Mouse (Mus musculus) neural tube, embryonic 12.5 days (tissue): ENCODE data around the gene Osgin1. TPM values are rescaled to one million over a fixed set of nuclear protein-coding genes. Genes with fewer than 3 reads are reported as not detected.

ENCODE experiments used
- ATAC-seq: fragments of 200-750 bp; cut with Nextera tagmentation; 2 replicates; pipeline ENCODE4 v1.8.0; 2017; ENCODE audit warnings: low read depth, mild to moderate bottlenecking, moderate TSS enrichment, moderate library complexity; ENCODE audit not compliant: low FRiP score
- H3K27ac ChIP-seq: fragments of 300-500 bp; sonication (generic); 2 replicates; pipeline ENCODE4 v1.5.1; 2016
- H3K27me3 ChIP-seq: fragments of 300-500 bp; sonication (generic); replicated peaks from 2 replicates; pipeline ENCODE4 v1.6.1; 2016; ENCODE audit warnings: mild to moderate bottlenecking
- H3K36me3 ChIP-seq: fragments of 300-500 bp; sonication (generic); 2 replicates; pipeline ENCODE4 v1.6.1; 2016; ENCODE audit warnings: mild to moderate bottlenecking
- H3K4me1 ChIP-seq: fragments of 300-500 bp; sonication (generic); 2 replicates; pipeline ENCODE4 v1.6.1; 2016
- H3K4me2 ChIP-seq: fragments of 300-500 bp; sonication (generic); replicated peaks from 2 replicates; pipeline ENCODE4 v1.6.1; 2016; ENCODE audit warnings: mild to moderate bottlenecking
- H3K4me3 ChIP-seq: fragments of 300-500 bp; sonication (generic); 2 replicates; pipeline ENCODE4 v1.5.1; 2016
- H3K9ac ChIP-seq: fragments of 300-500 bp; sonication (generic); 2 replicates; pipeline ENCODE4 v1.6.1; 2016; ENCODE audit warnings: mild to moderate bottlenecking
- H3K9me3 ChIP-seq: fragments of 300-500 bp; sonication (generic); 2 replicates; pipeline ENCODE4 v1.6.1; 2016; ENCODE audit warnings: mild to moderate bottlenecking
- WGBS: fragments of 180-500 bp; shearing (Covaris S2); methylation state at CpG from one replicate; pipeline ENCODE4 v1.1.7; 2016; 5-methylcytosine and 5-hydroxymethylcytosine counted together
- polyA plus RNA-seq: library from polyadenylated mRNA; unstranded; fragments of >200 nt; fragmentation: Nextera tagmentation; extraction: Ambion mirVana; gene quantifications from 2 replicates; pipeline ENCODE4 v1.2.1, GENCODE M21; 2016

Gene Osgin1
- polyA plus RNA-seq, 1 experiment from 2014 or later = 0.13 TPM

DNA sequence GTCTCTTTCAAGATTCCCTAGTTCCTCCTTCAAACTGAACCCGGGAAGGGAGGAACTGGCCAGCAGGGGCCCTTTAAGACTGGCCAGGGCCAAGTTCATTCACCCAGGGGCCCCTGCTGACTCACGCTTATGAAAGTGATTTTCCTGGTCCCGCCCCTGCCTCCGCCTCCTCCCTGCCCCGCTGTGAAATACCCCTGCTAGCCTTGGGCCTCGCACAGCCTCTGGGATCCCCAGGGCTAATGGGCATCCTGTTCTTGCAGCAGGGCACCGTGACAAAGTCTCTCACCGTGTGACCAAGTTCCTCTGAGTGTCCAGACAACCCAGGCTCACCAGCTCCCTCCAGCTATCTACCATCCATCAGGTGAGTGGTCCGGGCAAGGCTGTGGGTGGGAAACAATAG, 3.0 kb downstream of the Osgin1 start:
- Histone ChIP-seq H3K4me3 (no peak overlapping the region), H3K9me3 (no peaks in the 10 kb centered on the region), H3K27me3 (no peaks in the 10 kb centered on the region), H3K4me2 (no peak overlapping the region), H3K36me3 (no peaks in the 10 kb centered on the region), H3K27ac (no peak overlapping the region), H3K9ac (no peak overlapping the region), H3K4me1 (peaks cover 12% of the 10 kb centered on the region; the same call in 1 of the 2 replicates)
- ATAC-seq = no peak
- WGBS = 17% methylated on average over 9 of the region's 9 CpGs

DNA sequence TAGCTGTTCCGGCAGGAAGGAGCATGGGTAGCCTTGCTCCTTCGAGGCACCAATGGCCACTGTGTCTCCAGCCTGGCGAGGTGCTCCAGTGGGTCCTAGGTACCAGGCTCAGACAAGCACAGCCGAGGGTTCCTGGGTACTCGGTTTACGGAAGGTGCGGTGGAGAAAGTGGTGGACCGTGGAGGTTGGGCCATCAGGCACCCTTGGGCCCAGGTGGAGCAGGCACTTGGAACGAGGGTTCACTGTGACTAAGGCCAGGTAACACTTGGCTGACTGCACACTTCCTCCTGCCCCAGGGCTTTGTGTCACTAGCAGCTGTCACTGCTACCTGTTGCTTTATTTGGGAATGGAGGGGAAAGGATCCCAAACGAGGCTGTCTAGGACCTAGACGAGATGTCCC, 3.6 kb downstream of the Osgin1 start:
- no peak overlapping the region for H3K27ac ChIP-seq
- WGBS = 77% methylated on average over 11 of the region's 11 CpGs

GRCm38 (mm10) chr8:119438876-119439275, 5.0 kb downstream of the Osgin1 start:
- Histone ChIP-seq H3K4me1 (peaks cover 12% of the 10 kb centered on the region; the same call in 1 of the 2 replicates), H3K4me3 (no peak overlapping the region), H3K9ac (no peak overlapping the region), H3K36me3 (no peaks in the 10 kb centered on the region), H3K27ac (no peak overlapping the region), H3K4me2 (no peak overlapping the region), H3K9me3 (no peaks in the 10 kb centered on the region), H3K27me3 (no peaks in the 10 kb centered on the region)
- WGBS = 80% methylated on average over 6 of the region's 6 CpGs
- ATAC-seq = no peak

More for the DNA sequence above, 3.6 kb downstream of the Osgin1 start:
- Histone ChIP-seq H3K4me1 (peaks cover 12% of the 10 kb centered on the region; the same call in 1 of the 2 replicates), H3K27me3 (no peaks in the 10 kb centered on the region), H3K4me2 (no peak overlapping the region), H3K36me3 (no peaks in the 10 kb centered on the region), H3K9ac (no peak overlapping the region), H3K9me3 (no peaks in the 10 kb centered on the region), H3K4me3 (no peak overlapping the region)
- ATAC-seq = no peak

DNA sequence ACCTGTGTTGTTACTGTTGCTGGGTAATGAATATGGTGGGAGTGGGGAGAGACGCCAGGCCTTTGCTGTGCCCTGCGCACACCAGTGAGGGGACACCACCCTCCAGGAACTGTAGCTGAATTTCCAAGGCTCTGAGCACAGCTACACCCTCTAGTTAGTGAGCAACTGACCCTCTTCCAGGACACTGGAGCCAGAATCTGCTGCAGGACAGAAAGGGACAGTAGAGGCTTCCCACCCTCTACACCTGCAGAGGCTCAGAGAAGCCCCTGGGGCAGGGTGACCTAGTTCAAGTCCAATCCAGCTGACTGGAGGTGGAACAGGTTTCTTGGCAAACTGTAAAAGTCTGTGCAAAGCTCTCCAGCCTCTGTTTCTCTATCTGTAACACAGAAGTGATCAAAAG, 5.5 kb downstream of the Osgin1 start:
- ATAC-seq = no peak
- Histone ChIP-seq H3K4me2 (no peak overlapping the region), H3K4me1 (peaks cover 12% of the 10 kb centered on the region; the same call in 1 of the 2 replicates), H3K9me3 (no peaks in the 10 kb centered on the region), H3K36me3 (no peaks in the 10 kb centered on the region), H3K9ac (no peak overlapping the region), H3K27me3 (no peaks in the 10 kb centered on the region), H3K27ac (no peak overlapping the region), H3K4me3 (no peak overlapping the region)
- 88% methylated on average over 2 of the region's 2 CpGs for WGBS

DNA sequence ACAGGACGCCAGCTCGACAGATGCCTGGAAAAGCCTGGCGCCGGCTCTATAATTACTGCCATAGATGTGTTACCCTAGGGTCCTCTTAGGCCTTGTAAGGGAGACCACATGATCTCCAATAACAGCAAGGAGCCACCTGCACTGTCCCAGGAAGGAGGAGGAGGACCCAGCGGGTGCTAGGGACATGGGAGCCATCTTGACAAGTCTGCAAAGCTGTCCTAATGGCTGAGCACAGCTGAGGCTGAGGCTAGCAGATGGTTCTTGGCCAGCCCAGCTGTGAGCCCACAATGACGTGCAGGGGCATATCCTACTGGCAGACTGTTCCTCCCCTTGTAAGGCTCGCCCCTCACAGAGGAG, 5.9 kb downstream of the Osgin1 start:
- Histone ChIP-seq H3K9me3 (no peaks in the 10 kb centered on the region), H3K9ac (no peak overlapping the region), H3K4me2 (no peak overlapping the region), H3K4me1 (peaks cover 12% of the 10 kb centered on the region; the same call in 1 of the 2 replicates), H3K27ac (no peak overlapping the region), H3K4me3 (no peak overlapping the region), H3K27me3 (no peaks in the 10 kb centered on the region), H3K36me3 (no peaks in the 10 kb centered on the region)
- peak; percentile 49; the same call in 1 of the 2 replicates for ATAC-seq
- 45% methylated on average over 7 of the region's 7 CpGs for WGBS

- WGBS = 12% methylated on average over 16 of the region's 16 CpGs
- H3K9me3 ChIP-seq = no peaks in the 10 kb centered on the region
- H3K4me3 ChIP-seq = no peak overlapping the region
- ATAC-seq = no peak
- H3K9ac ChIP-seq = no peak overlapping the region
- H3K4me2 ChIP-seq = peak overlapping the region; percentile 30; the same call in 1 of the 2 replicates
- H3K36me3 ChIP-seq = no peaks in the 10 kb centered on the region
- no peaks in the 10 kb centered on the region for H3K27me3 ChIP-seq
- H3K4me1 ChIP-seq = peaks cover 12% of the 10 kb centered on the region; the same call in 1 of the 2 replicates
- H3K27ac ChIP-seq = no peak overlapping the region
Observed at GRCm38 (mm10) chr8:119440250-119440951, 6.5 kb downstream of the Osgin1 start.

GRCm38 (mm10) chr8:119440952-119441270, 7.0 kb downstream of the Osgin1 start:
- H3K27me3 ChIP-seq = peaks cover 3% of the 10 kb centered on the region; the same call in 1 of the 2 replicates

GRCm38 (mm10) chr8:119442013-119442412, 8.1 kb downstream of the Osgin1 start:
- H3K36me3 ChIP-seq = no peaks in the 10 kb centered on the region
- no peaks in the 10 kb centered on the region for H3K9me3 ChIP-seq
- peaks cover 12% of the 10 kb centered on the region; the same call in 1 of the 2 replicates for H3K4me1 ChIP-seq
- H3K4me2 ChIP-seq = no peak overlapping the region
- H3K9ac ChIP-seq = no peak overlapping the region
- peaks cover 4% of the 10 kb centered on the region; the same call in 1 of the 2 replicates for H3K27me3 ChIP-seq
- WGBS = 73% methylated on average over 5 of the region's 5 CpGs
- no peak for ATAC-seq
- H3K27ac ChIP-seq = no peak overlapping the region
- H3K4me3 ChIP-seq = no peak overlapping the region

More at GRCm38 (mm10) chr8:119440952-119441270, 7.0 kb downstream of the Osgin1 start:
- Histone ChIP-seq H3K9ac (no peak overlapping the region), H3K4me2 (peak overlapping the region; percentile 30; the same call in 1 of the 2 replicates), H3K27ac (no peak overlapping the region), H3K4me3 (no peak overlapping the region), H3K4me1 (peaks cover 12% of the 10 kb centered on the region; the same call in 1 of the 2 replicates), H3K9me3 (no peaks in the 10 kb centered on the region), H3K36me3 (no peaks in the 10 kb centered on the region)
- no peak for ATAC-seq
- WGBS = 45% methylated on average over 1 of the region's 1 CpGs

- 92% methylated on average over 8 of the region's 8 CpGs for WGBS
- peaks cover 9% of the 10 kb centered on the region; the same call in 1 of the 2 replicates for H3K27me3 ChIP-seq
- no peaks in the 10 kb centered on the region for H3K9me3 ChIP-seq
- no peak for ATAC-seq
- no peaks in the 10 kb centered on the region for H3K36me3 ChIP-seq
- H3K27ac ChIP-seq = no peak overlapping the region
- H3K4me3 ChIP-seq = no peak overlapping the region
- peaks cover 14% of the 10 kb centered on the region for H3K4me1 ChIP-seq
- no peak overlapping the region for H3K4me2 ChIP-seq
- H3K9ac ChIP-seq = no peak overlapping the region
Observed at GRCm38 (mm10) chr8:119442970-119443369, 9.0 kb downstream of the Osgin1 start.

DNA sequence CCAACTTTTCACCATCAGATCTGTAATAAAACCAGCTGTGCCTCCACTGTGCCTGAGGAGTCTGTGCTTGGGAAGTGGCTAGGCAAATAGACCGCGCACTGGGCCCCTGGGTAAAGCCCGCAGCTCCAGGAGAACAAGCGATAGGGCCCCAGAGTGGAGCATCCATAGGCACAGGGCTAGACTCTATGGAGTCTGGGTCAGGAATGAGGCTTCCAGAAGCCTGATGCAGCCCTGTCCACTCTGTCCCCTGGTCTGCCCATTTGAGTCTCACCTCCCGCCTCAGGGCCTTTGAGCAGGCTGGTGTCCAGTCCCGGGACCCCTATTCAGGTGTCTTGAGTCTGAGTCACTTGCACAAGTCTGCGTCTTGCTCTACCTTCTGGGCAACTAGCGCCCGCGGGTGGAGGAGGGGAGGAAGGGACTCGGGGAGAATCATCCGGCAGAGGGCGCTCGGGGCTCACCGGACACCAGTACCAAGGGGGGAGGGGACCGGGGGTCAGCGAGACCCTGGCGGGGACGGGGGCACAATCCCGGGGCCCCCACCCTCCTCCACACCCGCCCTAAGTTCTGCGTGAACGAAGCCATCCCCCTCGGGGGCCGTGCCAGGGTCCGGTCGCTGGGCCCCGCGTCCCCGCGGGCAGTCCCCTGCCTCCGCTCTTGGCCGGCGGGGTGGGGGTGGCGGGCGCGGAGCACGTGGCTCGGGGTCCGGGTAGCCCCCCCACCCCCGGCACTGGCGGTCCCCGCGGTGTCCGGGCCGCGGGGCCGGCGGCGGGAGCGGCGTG, 12.5 kb downstream of the Osgin1 start, which contains the start of gene Necab2:
Necab2 (plus strand) TSS at position 509 of the 779 bp plus-strand sequence.
- WGBS = 2% methylated on average over 36 of the region's 52 CpGs
- Histone ChIP-seq H3K9ac (peak within 1 kb of the TSS; percentile 75), H3K27me3 (peaks cover 27% of the 10 kb centered on the region), H3K4me2 (peak within 1 kb of the TSS; percentile 91), H3K9me3 (no peaks in the 10 kb centered on the region), H3K4me1 (peaks cover 7% of the 10 kb centered on the region), H3K4me3 (peak within 1 kb of the TSS; percentile 73), H3K36me3 (no peaks in the 10 kb centered on the region), H3K27ac (no peak within 1 kb of the TSS)
- ATAC-seq = peak; percentile 75

DNA sequence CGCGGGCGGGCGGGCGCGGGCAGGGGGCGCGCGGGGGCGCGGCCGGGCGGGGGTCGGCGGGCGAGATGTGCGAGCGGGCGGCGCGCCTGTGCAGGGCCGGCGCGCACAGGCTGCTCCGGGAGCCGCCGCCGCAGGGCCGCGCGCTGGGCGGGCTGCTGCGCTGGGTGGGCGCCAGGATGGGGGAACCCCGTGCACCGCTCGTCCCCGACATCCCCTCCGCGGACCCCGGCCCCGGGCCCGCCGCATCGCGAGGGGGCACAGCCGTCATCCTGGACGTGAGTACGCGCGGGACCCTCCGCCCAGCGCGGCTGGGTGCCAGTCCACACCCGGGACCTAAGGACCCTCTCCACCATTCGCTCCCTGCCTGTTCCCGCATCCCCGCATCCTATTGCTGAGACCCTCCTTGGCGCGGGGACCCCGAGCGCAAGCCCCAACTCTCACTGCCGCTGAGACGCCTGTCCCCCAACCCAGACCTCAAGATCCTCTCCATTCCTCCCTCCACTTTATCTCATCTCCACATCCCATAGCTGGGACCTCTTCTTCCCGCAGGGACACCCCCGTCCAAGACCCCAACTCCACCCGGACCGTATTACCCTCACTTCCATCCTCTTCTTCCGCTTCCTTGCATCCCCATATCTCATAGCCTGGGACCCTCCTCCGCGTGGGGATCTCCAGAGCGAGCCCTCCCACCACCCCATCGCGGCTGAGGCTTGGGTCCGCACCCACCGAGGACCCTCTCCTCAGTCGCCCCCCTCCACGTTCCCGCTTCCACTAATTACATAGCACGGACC, 13.3 kb downstream of the Osgin1 start:
- peak overlapping the region; percentile 75 for H3K9ac ChIP-seq
- under 1% methylated on average over 46 of the region's 80 CpGs for WGBS
- ATAC-seq = peak; percentile 55
- peak overlapping the region; percentile 73 for H3K4me3 ChIP-seq
- no peaks in the 10 kb centered on the region for H3K36me3 ChIP-seq
- H3K27me3 ChIP-seq = peaks cover 27% of the 10 kb centered on the region
- H3K4me2 ChIP-seq = peak overlapping the region; percentile 91
- no peak overlapping the region for H3K27ac ChIP-seq
- no peaks in the 10 kb centered on the region for H3K9me3 ChIP-seq
- peaks cover 7% of the 10 kb centered on the region for H3K4me1 ChIP-seq

DNA sequence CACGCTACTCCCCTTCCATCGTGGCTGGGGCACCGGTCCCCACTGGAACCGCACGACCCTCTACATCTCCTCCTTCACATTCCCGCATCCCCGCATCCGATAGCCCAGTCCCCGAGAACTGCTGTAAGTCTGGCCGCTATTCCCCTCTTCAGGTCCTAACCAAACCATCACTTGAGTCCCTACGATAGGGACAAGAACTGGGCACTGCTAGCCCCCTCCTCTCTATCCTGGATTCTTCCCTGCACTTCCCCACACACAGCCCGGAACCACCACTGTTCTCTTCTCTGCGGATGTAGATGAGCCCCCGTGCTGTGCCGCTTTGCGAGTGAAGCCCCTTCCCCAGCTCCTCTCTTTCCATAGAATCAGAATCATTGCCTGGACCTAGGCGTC, 13.9 kb downstream of the Osgin1 start:
- Histone ChIP-seq H3K9ac (peak overlapping the region; percentile 73), H3K27ac (no peak overlapping the region), H3K27me3 (peaks cover 27% of the 10 kb centered on the region), H3K4me1 (peaks cover 7% of the 10 kb centered on the region), H3K36me3 (no peaks in the 10 kb centered on the region), H3K4me2 (peak overlapping the region; percentile 91), H3K9me3 (no peaks in the 10 kb centered on the region), H3K4me3 (peak overlapping the region; percentile 73)
- ATAC-seq = no peak
- 2% methylated on average over 16 of the region's 17 CpGs for WGBS
